Mouse (Mus musculus) C2C12 (cell line): Measurements from ENCODE around the gene Olfr110.

ENCODE experiments used
- CEBPB ChIP-seq: IDR thresholded peaks from one replicate; pipeline ENCODE4 v1.6.1; 2011; ENCODE audit warnings: low read depth, mild to moderate bottlenecking, control low read depth, moderate library complexity
- CTCF ChIP-seq: IDR thresholded peaks from one replicate; pipeline ENCODE4 v1.5.1; 2011; ENCODE audit not compliant: control insufficient read depth, insufficient read depth, insufficient read length
- USF1 ChIP-seq: IDR thresholded peaks from one replicate; pipeline ENCODE4 v1.6.1; 2011; ENCODE audit warnings: low read depth, mild to moderate bottlenecking, control low read depth, moderate library complexity

DNA sequence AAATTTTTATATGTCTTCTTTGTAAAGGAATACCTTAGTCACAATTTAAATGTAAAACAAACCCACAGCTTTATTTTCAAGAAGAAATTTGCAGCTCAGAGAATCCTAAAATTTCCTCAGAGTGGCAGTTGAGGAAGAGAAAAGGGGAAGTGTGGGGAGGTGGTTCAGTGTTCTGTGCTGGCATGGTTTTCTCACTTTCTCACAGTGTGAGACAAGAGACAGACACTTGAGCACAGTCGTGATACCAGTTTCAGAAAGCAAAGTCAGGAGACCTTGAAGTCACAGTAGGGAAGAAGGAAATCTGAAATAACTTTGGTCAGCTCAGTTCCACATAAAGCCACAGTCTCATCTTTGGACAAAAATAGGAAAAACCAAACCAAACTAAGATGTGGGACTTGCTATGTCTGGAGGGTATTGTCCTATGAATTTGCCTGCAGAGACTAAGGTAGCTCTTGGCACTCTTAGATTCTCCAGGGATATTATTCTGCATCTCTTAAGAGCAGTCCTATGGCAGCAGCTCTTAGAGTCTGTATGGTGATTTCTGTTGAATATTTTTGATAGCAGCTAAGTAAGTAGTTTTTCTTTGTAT is at the start of gene Olfr110:
- TF ChIP-seq CTCF (no peak), USF1 (no peak), CEBPB (no peak)
